Mouse (Mus musculus) embryonic facial prominence, embryonic 13.5 days (tissue): ENCODE data around the gene Sema6c. TPM values are rescaled to one million over a fixed set of nuclear protein-coding genes. Genes with fewer than 3 reads are reported as not detected.

Experiments
- ATAC-seq: fragments of 200-750 bp; cut with Nextera tagmentation; 2 replicates; pipeline ENCODE4 v1.8.0; 2017; ENCODE audit warnings: low read depth; ENCODE audit not compliant: insufficient number of reproducible peaks, insufficient read depth, low FRiP score, low TSS enrichment
- H3K27ac ChIP-seq: fragments of 300-500 bp; sonication (generic); 2 replicates; pipeline ENCODE4 v1.5.1; 2015; ENCODE audit warnings: moderate library complexity, mild to moderate bottlenecking, inconsistent platforms
- H3K27me3 ChIP-seq: fragments of 300-500 bp; sonication (generic); 2 replicates; pipeline ENCODE4 v1.6.1; 2015; ENCODE audit warnings: mild to moderate bottlenecking, inconsistent platforms
- H3K36me3 ChIP-seq: fragments of 300-500 bp; sonication (generic); 2 replicates; pipeline ENCODE4 v1.6.1; 2015; ENCODE audit warnings: mild to moderate bottlenecking, inconsistent platforms
- H3K4me1 ChIP-seq: fragments of 300-500 bp; sonication (generic); 2 replicates; pipeline ENCODE4 v1.6.1; 2015; ENCODE audit warnings: inconsistent platforms
- H3K4me2 ChIP-seq: fragments of 300-500 bp; sonication (generic); 2 replicates; pipeline ENCODE4 v1.6.1; 2015; ENCODE audit warnings: moderate library complexity, mild to moderate bottlenecking, inconsistent platforms
- H3K4me3 ChIP-seq: fragments of 300-500 bp; sonication (generic); 2 replicates; pipeline ENCODE4 v1.5.1; 2015; ENCODE audit warnings: mild to moderate bottlenecking, inconsistent platforms
- H3K9ac ChIP-seq: fragments of 300-500 bp; sonication (generic); 2 replicates; pipeline ENCODE4 v1.6.1; 2015; ENCODE audit warnings: mild to moderate bottlenecking, inconsistent platforms
- H3K9me3 ChIP-seq: fragments of 300-500 bp; sonication (generic); 2 replicates; pipeline ENCODE4 v1.6.1; 2016; ENCODE audit warnings: inconsistent platforms
- WGBS: fragments of 180-500 bp; shearing (Covaris S2); methylation state at CpG from one replicate; pipeline ENCODE4 v1.1.7; 2015; ENCODE audit warnings: mixed read lengths; 5-methylcytosine and 5-hydroxymethylcytosine counted together
- polyA plus RNA-seq: library from polyadenylated mRNA; unstranded; fragments of >200 nt; fragmentation: Nextera tagmentation; extraction: Ambion mirVana; gene quantifications from 2 replicates; pipeline ENCODE4 v1.2.1, GENCODE M21; 2015

Gene Sema6c
- polyA plus RNA-seq, 1 experiment from 2014 or later = 10.1 TPM

DNA sequence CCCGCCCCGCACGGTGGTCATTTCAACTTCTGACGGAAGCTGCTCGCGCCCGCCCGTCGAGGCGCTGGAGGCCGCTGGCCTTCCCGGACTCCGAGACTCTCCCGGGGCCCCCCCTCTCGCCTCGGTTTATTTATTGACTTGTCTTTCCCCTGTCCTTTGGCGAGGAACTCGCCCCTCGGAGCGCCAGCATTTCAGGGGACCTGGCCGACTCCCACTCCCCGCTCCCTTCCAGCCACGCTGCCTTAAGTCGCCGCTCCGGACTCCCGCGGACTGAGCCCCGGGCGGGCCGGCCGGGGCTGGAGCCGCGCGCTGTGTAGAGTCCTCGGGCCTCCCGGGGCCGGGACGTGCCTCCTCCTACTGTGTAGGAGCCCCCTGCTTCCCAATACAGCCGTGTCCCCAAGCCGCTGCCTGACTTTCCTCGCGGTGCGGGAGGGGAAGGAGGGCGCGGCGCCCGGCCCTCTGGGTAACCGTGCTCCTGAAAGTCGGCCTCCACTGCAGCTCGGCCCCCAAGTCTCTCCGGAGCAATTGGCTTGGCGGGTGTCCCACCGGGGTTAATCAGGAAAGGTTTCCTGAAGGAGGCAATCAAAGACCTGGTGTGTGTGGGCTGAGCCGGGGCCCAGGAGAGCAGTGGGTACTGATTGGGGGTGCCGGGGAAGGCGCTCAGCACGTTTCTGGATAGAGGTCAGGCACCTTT lies 13.1 kb downstream of the Sema6c start:
- Histone ChIP-seq H3K9ac (peak overlapping the region; percentile 65), H3K27me3 (peaks cover 51% of the 10 kb centered on the region), H3K27ac (no peak overlapping the region), H3K9me3 (no peaks in the 10 kb centered on the region), H3K4me3 (peak overlapping the region; percentile 32), H3K4me2 (peak overlapping the region; percentile 53), H3K36me3 (peaks cover 52% of the 10 kb centered on the region), H3K4me1 (peaks cover 19% of the 10 kb centered on the region)
- 16% methylated on average over 57 of the region's 58 CpGs for WGBS
- ATAC-seq = peak; percentile 35; the same call in 1 of the 2 replicates

DNA sequence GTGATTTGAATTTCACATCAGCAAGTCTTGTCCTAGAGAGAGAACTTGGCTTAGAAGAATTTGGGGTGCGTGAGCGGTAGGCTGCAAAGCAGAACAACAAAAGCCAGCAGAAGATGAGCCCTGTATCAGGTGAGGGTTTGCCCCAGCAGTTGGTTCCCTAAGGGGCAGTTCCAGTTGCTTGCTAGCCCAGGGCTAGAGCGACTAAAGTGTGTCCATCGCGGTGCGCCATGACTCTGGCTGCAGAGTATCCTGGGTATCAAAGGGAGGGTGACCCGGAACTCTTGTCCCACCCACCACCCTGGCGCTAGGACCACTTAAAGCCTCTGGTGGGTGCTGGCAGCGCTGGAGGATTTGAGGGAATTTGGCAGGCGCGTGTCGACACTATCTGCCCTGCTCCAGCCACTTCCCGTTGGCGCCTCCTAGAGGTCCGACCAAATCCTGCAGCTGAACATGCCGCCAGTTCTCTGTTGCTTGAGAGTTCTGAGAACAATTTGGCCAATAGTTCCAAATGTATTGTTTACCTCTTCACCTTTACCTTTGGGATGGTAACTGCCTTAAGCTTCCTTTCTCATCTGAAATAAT lies 13.8 kb downstream of the Sema6c start:
- peaks cover 45% of the 10 kb centered on the region for H3K36me3 ChIP-seq
- ATAC-seq = no peak
- H3K4me2 ChIP-seq = peak overlapping the region; percentile 53
- H3K9me3 ChIP-seq = no peaks in the 10 kb centered on the region
- peaks cover 19% of the 10 kb centered on the region for H3K4me1 ChIP-seq
- H3K27me3 ChIP-seq = peaks cover 51% of the 10 kb centered on the region
- no peak overlapping the region for H3K9ac ChIP-seq
- H3K4me3 ChIP-seq = peak overlapping the region; percentile 32; the same call in 1 of the 2 replicates
- 8% methylated on average over 16 of the region's 16 CpGs for WGBS
- no peak overlapping the region for H3K27ac ChIP-seq

DNA sequence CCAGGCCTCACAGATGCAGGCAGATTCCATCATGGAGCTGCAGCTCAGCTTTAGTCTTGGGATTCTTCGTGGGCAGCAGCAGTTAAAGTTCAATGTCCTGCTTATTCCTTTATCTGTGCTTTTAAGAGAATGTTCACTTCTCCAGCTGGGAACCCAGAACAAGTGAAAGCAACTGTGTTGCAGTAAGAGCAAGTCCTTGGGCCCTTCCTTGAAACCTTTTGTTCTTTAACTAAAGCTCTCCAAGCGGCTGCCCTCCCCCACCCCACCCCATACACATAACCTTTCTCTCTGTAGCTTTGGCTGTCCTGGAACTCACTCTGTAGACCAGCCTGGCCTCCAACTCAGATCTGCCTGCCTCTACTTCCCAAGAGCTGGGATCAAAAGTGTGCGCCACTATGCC lies 16.2 kb downstream of the Sema6c start:
- H3K27me3 ChIP-seq = peaks cover 28% of the 10 kb centered on the region
- no peak for ATAC-seq
- H3K4me2 ChIP-seq = no peak overlapping the region
- H3K9me3 ChIP-seq = no peaks in the 10 kb centered on the region
- no peak overlapping the region for H3K9ac ChIP-seq
- WGBS = 62% methylated on average over 3 of the region's 3 CpGs
- H3K27ac ChIP-seq = no peak overlapping the region
- H3K4me3 ChIP-seq = no peak overlapping the region
- peaks cover 21% of the 10 kb centered on the region for H3K36me3 ChIP-seq
- H3K4me1 ChIP-seq = peaks cover 19% of the 10 kb centered on the region

DNA sequence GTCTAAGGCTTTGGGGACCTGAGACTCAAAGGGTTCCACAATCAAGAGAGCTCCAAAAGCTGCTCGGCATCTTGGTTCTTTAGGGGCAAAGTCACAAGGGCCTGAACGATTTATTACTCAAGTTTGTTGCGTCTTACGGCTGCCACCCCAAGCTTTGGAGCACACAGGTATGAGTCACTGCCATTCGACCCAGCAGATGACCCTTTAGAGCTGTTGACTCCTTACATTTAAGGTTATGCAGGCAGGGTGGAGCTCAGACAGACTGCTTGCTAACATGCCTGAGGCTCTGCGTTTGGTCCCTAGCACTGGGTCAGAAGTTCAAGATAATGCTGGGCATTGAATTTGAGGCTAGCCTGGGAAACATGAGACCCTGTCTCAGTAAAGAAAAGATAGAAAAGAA lies 17.3 kb downstream of the Sema6c start:
- Histone ChIP-seq H3K27ac (no peak overlapping the region), H3K9me3 (no peaks in the 10 kb centered on the region), H3K4me1 (peaks cover 17% of the 10 kb centered on the region), H3K4me3 (no peak overlapping the region), H3K27me3 (peaks cover 17% of the 10 kb centered on the region), H3K4me2 (no peak overlapping the region), H3K36me3 (peaks cover 11% of the 10 kb centered on the region), H3K9ac (no peak overlapping the region)
- 72% methylated on average over 6 of the region's 6 CpGs for WGBS
- no peak for ATAC-seq

DNA sequence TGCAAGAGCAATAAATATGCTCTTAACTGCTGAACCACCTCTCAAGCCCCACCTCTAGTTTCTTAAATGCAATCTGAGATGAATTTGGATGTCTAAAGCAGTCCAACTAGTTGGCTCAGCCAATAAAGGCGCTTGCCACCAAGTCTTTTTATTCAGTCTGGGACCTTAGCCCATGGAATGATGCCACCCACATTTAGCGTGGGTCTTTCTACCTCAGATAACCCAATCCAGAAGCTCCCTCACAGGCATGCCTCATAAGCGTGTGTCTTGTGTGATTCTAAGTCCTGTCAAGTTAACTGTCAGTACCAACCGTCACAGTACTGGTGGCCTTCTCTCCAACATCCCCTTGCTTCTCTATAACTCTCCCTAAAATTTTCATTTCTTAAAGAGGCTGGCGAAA lies 18.7 kb downstream of the Sema6c start:
- 79% methylated on average over 5 of the region's 5 CpGs for WGBS

DNA sequence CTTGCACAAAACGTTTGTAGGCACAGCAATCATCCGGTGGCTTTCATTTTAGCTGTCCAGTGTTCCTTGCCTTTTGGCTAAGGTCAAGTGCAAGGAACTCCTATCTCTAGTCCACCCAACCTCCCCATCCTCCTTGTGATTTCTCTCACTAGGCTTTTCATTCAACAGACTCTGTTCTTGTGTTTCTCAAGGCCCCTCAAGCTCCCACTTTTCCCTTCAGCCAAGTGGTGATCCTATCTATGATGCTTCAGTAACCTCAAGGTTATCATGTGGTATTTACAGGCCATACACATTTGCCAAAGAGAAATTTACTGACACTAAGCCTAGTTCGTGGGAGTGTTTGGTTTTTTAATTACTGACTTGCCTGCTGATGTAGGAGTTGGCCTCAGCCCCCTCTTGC lies 19.6 kb downstream of the Sema6c start:
- Histone ChIP-seq H3K4me1 (no peaks in the 10 kb centered on the region), H3K9ac (no peak overlapping the region), H3K4me2 (no peak overlapping the region), H3K27me3 (no peaks in the 10 kb centered on the region; the same call in 1 of the 2 replicates), H3K4me3 (no peak overlapping the region), H3K9me3 (no peaks in the 10 kb centered on the region), H3K36me3 (peaks cover 23% of the 10 kb centered on the region), H3K27ac (no peak overlapping the region)
- no peak for ATAC-seq
- 71% methylated on average over 3 of the region's 3 CpGs for WGBS

More for the DNA sequence above, 18.7 kb downstream of the Sema6c start:
- H3K9me3 ChIP-seq = no peaks in the 10 kb centered on the region
- H3K27ac ChIP-seq = no peak overlapping the region
- H3K4me2 ChIP-seq = no peak overlapping the region
- peaks cover 14% of the 10 kb centered on the region for H3K36me3 ChIP-seq
- no peak for ATAC-seq
- no peak overlapping the region for H3K4me3 ChIP-seq
- H3K9ac ChIP-seq = no peak overlapping the region
- peaks cover 4% of the 10 kb centered on the region for H3K4me1 ChIP-seq
- peaks cover 3% of the 10 kb centered on the region for H3K27me3 ChIP-seq

DNA sequence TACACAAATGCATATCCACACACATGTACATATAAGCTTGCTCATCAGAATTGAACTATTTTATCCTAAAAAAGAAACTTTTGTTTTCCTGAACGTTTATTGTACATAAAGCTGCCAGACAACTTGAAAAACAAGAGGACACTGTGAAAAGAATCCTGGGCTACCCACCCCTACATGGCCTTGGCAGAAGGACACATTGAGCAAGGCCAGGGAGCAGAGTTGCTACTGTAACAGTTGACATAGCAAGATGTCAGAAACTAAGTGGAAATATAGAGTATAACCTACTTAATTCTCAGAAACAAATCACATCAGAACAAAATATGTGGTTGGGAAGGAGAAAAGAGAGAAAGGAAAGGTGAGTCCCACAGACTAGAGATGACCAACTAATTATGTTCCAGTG lies 21.6 kb downstream of the Sema6c start:
- WGBS = 64% methylated on average over 1 of the region's 1 CpGs
- Histone ChIP-seq H3K4me2 (no peak overlapping the region), H3K4me1 (no peaks in the 10 kb centered on the region), H3K27me3 (no peaks in the 10 kb centered on the region), H3K4me3 (no peak overlapping the region), H3K9ac (no peak overlapping the region), H3K9me3 (no peaks in the 10 kb centered on the region), H3K36me3 (peaks cover 42% of the 10 kb centered on the region), H3K27ac (no peak overlapping the region)
- ATAC-seq = no peak

DNA sequence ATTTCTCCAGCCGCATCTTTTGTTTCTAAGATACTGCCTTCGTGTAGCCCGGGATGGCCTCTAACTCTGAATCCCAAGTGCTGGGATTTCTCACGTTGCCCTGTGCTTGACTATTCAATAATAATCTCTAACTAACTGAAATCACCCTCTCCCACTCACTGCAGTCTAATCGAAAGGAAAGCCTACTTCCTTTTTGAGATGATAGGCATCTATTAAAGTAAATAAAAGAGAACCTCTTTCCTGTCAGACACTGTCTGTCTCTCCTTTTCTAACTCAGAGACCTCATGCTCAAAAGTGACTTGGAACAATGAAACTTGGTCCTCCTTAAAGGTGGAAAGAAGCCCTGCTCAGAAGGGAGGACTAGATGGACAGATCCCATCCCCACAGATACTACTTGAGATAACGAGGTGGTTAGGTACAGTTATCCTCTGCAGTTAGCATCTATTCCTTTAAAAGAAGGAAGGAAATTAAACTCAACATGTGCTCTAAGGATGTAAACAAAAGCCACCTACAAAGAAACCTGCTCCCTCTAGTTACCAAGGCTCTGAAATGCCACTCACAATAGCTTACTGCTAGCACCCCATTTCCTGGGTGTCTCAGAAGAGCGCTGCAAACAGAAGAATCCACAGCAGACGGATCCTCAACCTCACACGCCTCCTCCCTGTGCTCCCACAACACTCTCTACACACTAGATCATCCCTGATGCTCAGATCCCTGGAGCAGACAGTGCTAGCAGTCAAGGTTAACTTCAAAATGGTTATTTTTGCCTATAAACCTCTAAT lies 24.7 kb downstream of the Sema6c start:
- WGBS = 94% methylated on average over 9 of the region's 9 CpGs
- H3K9ac ChIP-seq = no peak overlapping the region

DNA sequence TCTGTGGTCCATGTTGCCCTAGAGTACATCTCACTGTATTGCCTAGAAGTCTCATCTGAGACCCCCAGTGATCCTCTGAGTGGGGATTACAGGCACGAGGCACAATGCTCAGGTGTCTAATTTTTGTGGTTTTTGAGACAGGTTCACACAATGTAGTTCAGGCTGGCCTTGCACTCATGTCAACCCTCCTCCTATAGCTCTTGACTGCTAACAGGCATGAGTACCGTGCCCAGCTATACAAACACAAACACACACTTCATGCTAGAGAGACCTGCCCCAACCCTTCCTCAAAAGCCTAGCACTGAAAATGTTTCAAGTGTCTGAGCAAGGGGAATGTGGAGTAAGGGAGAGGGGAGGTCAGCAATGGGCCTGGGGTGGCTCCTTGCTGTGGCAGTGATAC lies 25.8 kb downstream of the Sema6c start:
- Histone ChIP-seq H3K27ac (no peak overlapping the region), H3K36me3 (peaks cover 78% of the 10 kb centered on the region), H3K27me3 (no peaks in the 10 kb centered on the region), H3K9ac (no peak overlapping the region), H3K4me1 (no peaks in the 10 kb centered on the region), H3K4me3 (no peak overlapping the region), H3K4me2 (no peak overlapping the region), H3K9me3 (no peaks in the 10 kb centered on the region)
- 87% methylated on average over 2 of the region's 2 CpGs for WGBS
- ATAC-seq = no peak

More for the DNA sequence above, 24.7 kb downstream of the Sema6c start:
- H3K4me1 ChIP-seq = no peaks in the 10 kb centered on the region
- H3K9me3 ChIP-seq = no peaks in the 10 kb centered on the region
- H3K4me3 ChIP-seq = no peak overlapping the region
- ATAC-seq = no peak
- H3K27me3 ChIP-seq = no peaks in the 10 kb centered on the region
- no peak overlapping the region for H3K27ac ChIP-seq
- H3K4me2 ChIP-seq = no peak overlapping the region
- H3K36me3 ChIP-seq = peaks cover 73% of the 10 kb centered on the region

DNA sequence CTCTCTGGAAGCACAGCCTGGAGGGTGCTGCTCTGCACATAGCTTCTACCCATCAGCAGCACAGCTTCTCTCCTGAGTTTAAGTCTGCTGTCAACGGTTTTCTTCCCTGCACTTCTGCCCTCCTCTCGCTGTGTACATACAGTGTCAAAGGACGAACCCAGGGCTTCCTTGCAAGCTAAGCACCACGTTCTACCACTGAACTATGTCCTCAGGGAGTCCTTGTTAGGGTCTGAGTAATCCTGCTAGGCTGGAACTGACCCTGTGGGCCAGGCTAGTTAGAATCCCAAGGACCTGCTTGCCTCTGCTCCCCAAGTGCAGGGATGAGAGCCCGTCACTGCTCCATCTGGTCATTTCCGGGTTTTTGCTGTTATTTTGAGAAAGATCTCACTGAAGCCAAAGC lies 26.6 kb downstream of the Sema6c start:
- Histone ChIP-seq H3K4me1 (no peaks in the 10 kb centered on the region), H3K27me3 (no peaks in the 10 kb centered on the region), H3K4me2 (no peak overlapping the region), H3K9ac (no peak overlapping the region), H3K27ac (no peak overlapping the region), H3K4me3 (no peak overlapping the region), H3K9me3 (no peaks in the 10 kb centered on the region), H3K36me3 (peaks cover 79% of the 10 kb centered on the region)
- ATAC-seq = no peak
- WGBS = 90% methylated on average over 6 of the region's 6 CpGs

DNA sequence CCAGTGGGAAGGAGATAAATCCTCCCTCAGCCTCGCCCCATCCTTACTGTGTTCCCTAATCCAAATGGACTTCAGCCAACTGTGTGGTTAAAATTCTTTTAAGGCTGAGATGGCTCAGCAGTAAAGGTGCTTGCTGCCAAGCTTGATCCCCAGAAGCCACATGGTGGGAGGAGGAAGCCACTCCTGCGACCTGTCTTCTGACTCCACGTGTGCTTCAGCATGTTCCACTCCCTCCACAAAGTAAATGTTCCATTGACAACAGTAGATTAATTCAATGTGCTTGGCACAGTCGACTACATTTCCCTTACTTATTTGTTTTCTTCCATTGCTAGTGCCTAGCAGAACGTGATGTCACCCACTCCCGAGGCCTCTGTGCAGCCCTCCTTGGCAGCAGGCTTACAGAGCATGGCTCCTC lies 34.5 kb downstream of the Sema6c start:
- Histone ChIP-seq H3K27ac (peak overlapping the region; percentile 23; the same call in 1 of the 2 replicates), H3K27me3 (no peaks in the 10 kb centered on the region), H3K36me3 (peaks cover 76% of the 10 kb centered on the region), H3K4me2 (no peak overlapping the region), H3K4me3 (no peak overlapping the region), H3K4me1 (peaks cover 4% of the 10 kb centered on the region; the same call in 1 of the 2 replicates), H3K9me3 (no peaks in the 10 kb centered on the region), H3K9ac (no peak overlapping the region)
- WGBS = 71% methylated on average over 6 of the region's 6 CpGs
- ATAC-seq = no peak
